Mouse (Mus musculus) kidney, postnatal 0 days (tissue): ENCODE results near the gene Ctsll3. TPM values are rescaled to one million over a fixed set of nuclear protein-coding genes. Genes with fewer than 3 reads are reported as not detected.
A peak's percentile ranks its signal among the peaks of the same experiment; 100 is the strongest.

ENCODE experiments used
- ATAC-seq: fragments of 200-750 bp; cut with Nextera tagmentation; replicated peaks from 2 replicates; pipeline ENCODE4 v1.8.0; 2017; ENCODE audit warnings: low read depth, moderate number of reproducible peaks, moderate TSS enrichment, moderate library complexity; ENCODE audit not compliant: low FRiP score
- DNase-seq: peaks from one replicate; pipeline ENCODE4 v3.0.0-alpha.2; 2016; ENCODE audit warnings: low spot score
- H3K27ac ChIP-seq: fragments of 300-500 bp; sonication (generic); 2 replicates; pipeline ENCODE4 v1.5.1; 2014; ENCODE audit warnings: mild to moderate bottlenecking
- H3K27me3 ChIP-seq: fragments of 300-500 bp; sonication (generic); 2 replicates; pipeline ENCODE4 v1.6.1; 2014; ENCODE audit warnings: low read length, mixed read lengths; ENCODE audit not compliant: insufficient read depth
- H3K36me3 ChIP-seq: fragments of 300-500 bp; sonication (generic); 2 replicates; pipeline ENCODE4 v1.6.1; 2014; ENCODE audit warnings: low read length, mixed read lengths; ENCODE audit not compliant: insufficient read depth
- H3K4me1 ChIP-seq: fragments of 300-500 bp; sonication (generic); replicated peaks from 2 replicates; pipeline ENCODE4 v1.6.1; 2014; ENCODE audit warnings: antibody characterized with exemption, low read length, mixed read lengths; ENCODE audit not compliant: insufficient read depth
- H3K4me2 ChIP-seq: fragments of 300-500 bp; sonication (generic); 2 replicates; pipeline ENCODE4 v1.6.1; 2014; ENCODE audit warnings: mild to moderate bottlenecking, low read length, moderate library complexity, mixed read lengths
- H3K4me3 ChIP-seq: fragments of 300-500 bp; sonication (generic); replicated peaks from 2 replicates; pipeline ENCODE4 v1.5.1; 2014; ENCODE audit warnings: low read depth, low read length
- H3K9ac ChIP-seq: fragments of 300-500 bp; sonication (generic); 2 replicates; pipeline ENCODE4 v1.6.1; 2014; ENCODE audit warnings: low read depth, low read length
- H3K9me3 ChIP-seq: fragments of 300-500 bp; sonication (generic); replicated peaks from 2 replicates; pipeline ENCODE4 v1.6.1; 2016; ENCODE audit warnings: low read length, inconsistent platforms, mixed read lengths
- CTCF ChIP-seq: IDR thresholded peaks from 2 replicates; pipeline ENCODE4 v1.5.1; 2016; ENCODE audit warnings: antibody characterized with exemption, low read depth, mild to moderate bottlenecking, moderate library complexity
- WGBS: fragments of 180-500 bp; shearing (Covaris S2); extraction: QIAGEN DNeasy Blood & Tissue Kit; methylation state at CpG from one replicate; pipeline ENCODE4 v1.1.7; 2014; 5-methylcytosine and 5-hydroxymethylcytosine counted together
- polyA plus RNA-seq: library from polyadenylated mRNA; unstranded; fragments of >200 nt; fragmentation: Nextera tagmentation; extraction: Ambion mirVana; gene quantifications from 2 replicates; pipeline ENCODE4 v1.2.1, GENCODE M21; 2015

Ctsll3 gene
- polyA plus RNA-seq, 1 experiment from 2014 or later, result not detected

DNA sequence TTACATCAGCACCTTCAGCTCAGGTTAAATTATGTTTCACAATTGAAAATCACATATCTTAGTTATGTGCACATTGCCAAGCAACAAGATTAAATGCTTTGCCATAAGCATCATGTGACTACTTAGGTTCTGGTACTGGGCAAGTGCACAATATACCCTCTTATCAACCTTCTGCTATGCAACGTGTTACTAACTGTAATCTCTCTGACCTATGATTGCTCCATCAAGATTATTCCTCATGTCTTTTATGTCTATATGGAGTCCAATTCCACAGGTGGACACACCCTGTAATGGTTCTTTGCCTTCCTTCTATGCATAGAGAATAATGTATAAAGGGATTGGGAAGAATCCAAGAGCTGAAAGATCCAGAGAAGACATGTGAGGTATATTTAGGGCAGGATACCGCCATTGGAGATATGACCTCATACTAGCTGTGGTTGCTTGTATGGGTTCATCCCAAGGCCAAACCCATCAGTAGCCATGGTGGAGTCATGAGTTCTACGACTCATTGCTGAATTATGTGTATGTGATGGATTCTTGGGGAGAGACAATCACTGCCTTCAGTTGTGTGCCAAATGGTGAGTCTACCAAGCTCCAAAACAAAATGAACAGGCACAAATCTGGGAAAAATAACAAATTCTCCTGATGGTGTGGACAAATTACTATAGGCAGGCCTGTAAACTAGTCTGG, 18.0 kb upstream of the Ctsll3 start:
- Histone ChIP-seq H3K27me3 (no peaks in the 10 kb centered on the region), H3K4me3 (no peak overlapping the region), H3K36me3 (no peaks in the 10 kb centered on the region), H3K9ac (no peak overlapping the region), H3K27ac (no peak overlapping the region), H3K4me1 (no peaks in the 10 kb centered on the region), H3K4me2 (no peak overlapping the region), H3K9me3 (no peaks in the 10 kb centered on the region)
- DNase-seq (no peak), ATAC-seq (no peak)
- TF ChIP-seq CTCF, result no peak
- WGBS, result 69% methylated on average over 3 of the region's 3 CpGs

DNA sequence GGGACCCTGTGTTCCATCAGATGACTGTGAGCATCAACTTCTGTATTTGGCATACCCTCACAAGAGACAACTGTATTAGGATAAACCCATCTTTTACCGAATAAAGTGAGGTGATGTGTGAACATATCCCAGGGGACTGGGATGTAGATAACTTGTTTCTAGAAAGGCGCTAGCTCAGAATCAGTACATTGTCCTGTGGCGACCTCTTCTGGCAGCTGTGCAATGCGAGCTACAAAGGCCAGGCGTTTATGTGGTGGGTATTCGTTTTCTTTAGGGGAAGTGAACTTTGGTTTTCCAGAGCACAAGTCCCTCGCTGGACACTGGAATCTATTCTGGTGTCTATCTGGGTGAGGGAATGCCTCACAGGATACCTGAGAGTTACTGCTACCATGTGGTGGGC, 16.8 kb upstream of the Ctsll3 start:
- no peaks in the 10 kb centered on the region for H3K9me3 ChIP-seq
- H3K9ac ChIP-seq, result no peak overlapping the region
- H3K36me3 ChIP-seq, result no peaks in the 10 kb centered on the region
- WGBS, result 8% methylated on average over 7 of the region's 7 CpGs
- no peaks in the 10 kb centered on the region for H3K4me1 ChIP-seq
- peak; percentile 82 for DNase-seq
- no peak for ATAC-seq
- peak; percentile 86 for TF ChIP-seq CTCF
- no peaks in the 10 kb centered on the region for H3K27me3 ChIP-seq
- H3K27ac ChIP-seq, result no peak overlapping the region
- H3K4me2 ChIP-seq, result no peak overlapping the region
- no peak overlapping the region for H3K4me3 ChIP-seq

DNA sequence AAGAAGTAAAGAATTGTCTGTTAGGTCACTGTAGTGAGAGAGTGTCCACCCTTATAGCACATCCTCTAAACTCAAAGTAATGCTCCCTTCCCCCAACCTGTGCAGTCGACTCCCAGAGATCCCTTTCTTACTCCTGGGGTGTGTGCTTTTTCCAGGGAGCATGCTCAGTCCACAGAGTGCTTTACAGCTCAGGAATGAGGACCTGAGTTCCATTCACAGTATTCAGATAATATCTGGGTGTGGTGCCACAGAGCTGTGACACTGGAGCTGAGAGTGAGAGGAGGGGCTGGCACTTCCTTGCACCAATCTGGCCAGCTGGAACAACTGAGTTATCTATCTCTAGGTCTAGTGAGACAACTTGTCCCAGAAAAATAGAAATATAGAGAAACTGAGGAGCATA, 11.1 kb upstream of the Ctsll3 start:
- H3K27ac ChIP-seq, result no peak overlapping the region

DNA sequence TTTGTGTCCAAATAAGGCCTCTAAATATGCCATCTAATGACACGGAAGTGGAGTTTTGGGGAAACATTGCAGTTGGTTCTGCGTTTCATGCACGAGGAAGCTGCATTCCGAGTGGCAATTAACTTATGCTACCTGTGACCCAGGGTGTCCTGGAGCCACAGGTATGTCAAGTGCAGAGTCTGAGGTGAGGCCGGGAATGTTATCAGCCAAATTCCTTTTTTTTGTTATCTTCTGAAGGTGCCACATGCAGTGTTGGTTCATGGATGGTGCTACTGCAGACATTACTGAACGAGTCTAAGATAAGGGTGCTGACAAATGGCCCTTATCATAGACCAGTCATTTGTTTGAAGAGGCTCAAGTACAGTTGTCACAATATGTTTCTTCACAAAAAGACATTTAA, 10.1 kb upstream of the Ctsll3 start:
- Histone ChIP-seq H3K4me1 (no peaks in the 10 kb centered on the region), H3K4me2 (no peak overlapping the region), H3K4me3 (no peak overlapping the region), H3K36me3 (no peaks in the 10 kb centered on the region), H3K9me3 (no peaks in the 10 kb centered on the region), H3K27me3 (no peaks in the 10 kb centered on the region), H3K27ac (no peak overlapping the region), H3K9ac (no peak overlapping the region)
- TF ChIP-seq CTCF, result no peak
- 83% methylated on average over 6 of the region's 6 CpGs for WGBS
- no peak for DNase-seq
- no peak for ATAC-seq

More for the DNA sequence above, 11.1 kb upstream of the Ctsll3 start:
- Histone ChIP-seq H3K4me1 (no peaks in the 10 kb centered on the region), H3K27me3 (no peaks in the 10 kb centered on the region), H3K36me3 (no peaks in the 10 kb centered on the region), H3K9ac (no peak overlapping the region), H3K4me2 (no peak overlapping the region), H3K9me3 (no peaks in the 10 kb centered on the region), H3K4me3 (no peak overlapping the region)
- ATAC-seq (no peak; the same call in 1 of the 2 replicates), DNase-seq (no peak)
- TF ChIP-seq CTCF, result no peak
- 47% methylated on average over 1 of the region's 1 CpGs for whole genome bisulfite sequencing

DNA sequence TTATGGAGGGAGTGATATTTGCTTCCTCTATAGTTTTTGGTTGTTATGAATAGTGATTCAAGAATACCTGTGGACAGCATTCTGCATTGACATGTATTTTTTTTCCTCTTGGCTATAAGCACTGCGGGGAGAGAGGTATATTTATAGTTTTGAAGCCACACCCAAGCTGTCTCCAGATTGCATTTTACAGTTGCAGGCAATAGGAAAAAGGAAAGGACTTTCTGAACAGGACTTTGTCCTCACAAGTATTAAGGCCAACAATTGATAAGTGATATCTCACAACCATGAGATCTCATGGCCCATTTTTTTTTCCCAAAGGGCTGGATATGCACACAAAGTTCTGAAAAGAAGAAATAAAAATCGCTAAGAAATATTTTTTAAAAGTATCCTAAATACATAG, 7.0 kb upstream of the Ctsll3 start:
- no peak overlapping the region for H3K4me2 ChIP-seq
- DNase-seq (no peak), ATAC-seq (no peak)
- no peaks in the 10 kb centered on the region for H3K9me3 ChIP-seq
- H3K4me1 ChIP-seq, result no peaks in the 10 kb centered on the region
- no peaks in the 10 kb centered on the region for H3K36me3 ChIP-seq
- no peak for TF ChIP-seq CTCF
- H3K27ac ChIP-seq, result no peak overlapping the region
- no peak overlapping the region for H3K9ac ChIP-seq
- H3K27me3 ChIP-seq, result no peaks in the 10 kb centered on the region
- WGBS, result 79% methylated on average over 2 of the region's 2 CpGs
- no peak overlapping the region for H3K4me3 ChIP-seq

DNA sequence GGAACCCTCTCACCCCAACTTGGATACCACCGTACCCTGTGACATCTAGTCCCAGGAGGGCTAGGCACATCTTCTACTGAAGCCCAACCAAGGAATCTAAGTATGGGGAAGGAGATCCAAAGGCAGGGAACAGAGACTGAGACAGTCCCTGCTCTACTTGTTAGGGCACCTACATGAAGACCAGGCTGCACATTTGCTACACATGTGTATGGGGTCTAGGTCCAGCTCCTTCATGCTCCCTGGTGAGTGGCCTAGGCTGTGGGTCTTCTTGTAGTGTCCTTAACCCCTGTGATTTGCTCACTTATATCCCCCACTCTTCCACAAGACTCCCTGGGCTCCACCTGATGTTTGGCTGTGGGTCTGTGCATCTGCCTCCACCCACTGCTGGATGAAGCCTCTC, 13.2 kb downstream of the Ctsll3 start:
- H3K27me3 ChIP-seq, result no peaks in the 10 kb centered on the region
- no peak overlapping the region for H3K27ac ChIP-seq
- H3K36me3 ChIP-seq, result no peaks in the 10 kb centered on the region
- 73% methylated on average over 1 of the region's 1 CpGs for WGBS
- DNase-seq (no peak), ATAC-seq (no peak)
- no peak for TF ChIP-seq CTCF
- no peaks in the 10 kb centered on the region for H3K4me1 ChIP-seq
- H3K4me2 ChIP-seq, result no peak overlapping the region
- H3K9ac ChIP-seq, result no peak overlapping the region
- H3K9me3 ChIP-seq, result no peaks in the 10 kb centered on the region
- no peak overlapping the region for H3K4me3 ChIP-seq

DNA sequence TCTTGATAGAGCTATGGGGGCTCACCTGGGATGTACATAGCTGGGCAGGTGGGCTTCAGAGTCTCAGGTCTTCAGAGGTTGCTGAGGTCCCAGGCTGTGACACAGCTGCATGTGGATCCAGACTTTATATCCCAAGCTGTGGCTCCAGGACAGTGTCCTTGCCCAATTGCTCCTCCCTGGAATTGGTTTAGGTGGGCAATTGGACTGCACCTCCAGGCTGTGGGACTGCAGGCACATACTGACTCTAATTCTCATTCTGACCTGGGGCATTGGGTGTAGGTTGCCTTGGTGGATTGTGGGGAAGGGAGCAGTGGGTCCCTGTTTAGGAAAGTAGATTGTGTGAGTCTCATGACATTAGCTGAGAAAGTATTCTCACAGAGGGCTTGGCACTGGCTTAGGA, 16.4 kb downstream of the Ctsll3 start, which contains the start of gene BC051665:
BC051665 (minus strand) TSS at position 101 of the 400 bp plus-strand sequence.
- Histone ChIP-seq H3K4me1 (no peaks in the 10 kb centered on the region), H3K36me3 (no peaks in the 10 kb centered on the region), H3K9ac (no peak within 1 kb of the TSS), H3K9me3 (no peaks in the 10 kb centered on the region), H3K27ac (no peak within 1 kb of the TSS), H3K4me2 (no peak within 1 kb of the TSS), H3K27me3 (no peaks in the 10 kb centered on the region), H3K4me3 (no peak within 1 kb of the TSS)
- no peak for ATAC-seq
- DNase-seq, result no peak
- no peak for TF ChIP-seq CTCF
